10 mouse cellular contexts compared by ENCODE assay signal in genomic region chr1:133471086-133471485, GRCm38 (mm10). TPM values are rescaled to one million over a fixed set of nuclear protein-coding genes. Genes with fewer than 3 reads are reported as not detected.
DNase-seq lines count a peak whose midpoint lies in the region; ATAC-seq and TF ChIP-seq lines count a peak whose summit lies in the region.
"Had no signal": no experiment of that assay in that cellular context is flagged by ENCODE, and none has a peak within 500 bp of the region (broad histone marks: within the 10 kb centered on the region; RNA-seq: fewer than 3 reads in every experiment).

No protein-coding gene starts in this region.

- WGBS in heart, embryonic 10.5 days: 55% methylated on average over 7 of the region's 7 CpGs
- 29% methylated on average over 7 of the region's 7 CpGs for WGBS in kidney, embryonic 14.5 days

- H3K4me2 ChIP-seq in kidney, embryonic 14.5 days (replicated peaks; ENCODE audit: low read depth, low read length): no peak overlapping the region
- H3K4me2 ChIP-seq: liver, embryonic 12.5 days had no signal

- peak overlapping the region; percentile 65 for H3K27ac ChIP-seq in gastrocnemius, adult 2 months
- H3K27ac ChIP-seq in heart, embryonic 10.5 days: peak overlapping the region; percentile 69
- H3K27ac ChIP-seq in kidney, embryonic 14.5 days (ENCODE audit: low read depth, low read length): peak overlapping the region; percentile 63
- H3K27ac ChIP-seq: liver, embryonic 12.5 days had no signal

- intact Hi-C loops in gastrocnemius, adult 2 months (cut with DNase I): no loop called here

- ATAC-seq in kidney, embryonic 14.5 days (ENCODE audit: low FRiP score, low TSS enrichment): peak; percentile 81
- ATAC-seq in frontal cortex, adult (ENCODE audit: low TSS enrichment): no peak
- ATAC-seq in erythroid progenitor cell, adult 5-6 weeks (replicated peaks; ENCODE audit: low FRiP score, poor library complexity, severe bottlenecking): no peak
- ATAC-seq: liver, embryonic 12.5 days had no signal

- peaks cover 28% of the 10 kb centered on the region for H3K4me1 ChIP-seq in heart, embryonic 10.5 days
- H3K4me1 ChIP-seq in kidney, embryonic 14.5 days (ENCODE audit: control insufficient read depth, insufficient read depth, low read length): peaks cover 21% of the 10 kb centered on the region
- H3K4me1 ChIP-seq: liver, embryonic 12.5 days had no signal

- no peak overlapping the region for H3K4me3 ChIP-seq in gastrocnemius, adult 2 months
- H3K4me3 ChIP-seq in heart, embryonic 10.5 days: no peak overlapping the region
- no peak overlapping the region for H3K4me3 ChIP-seq in kidney, embryonic 14.5 days (ENCODE audit: low read length)
- H3K4me3 ChIP-seq: liver, embryonic 12.5 days had no signal

- no peak for TF ChIP-seq CTCF in gastrocnemius, adult 2 months (IDR thresholded peaks at IDR 0.05)

- H3K9ac ChIP-seq in kidney, embryonic 14.5 days (ENCODE audit: low read depth, low read length): no peak overlapping the region
- H3K9ac ChIP-seq: liver, embryonic 12.5 days had no signal

- no peaks in the 10 kb centered on the region for H3K9me3 ChIP-seq in heart, embryonic 10.5 days
- H3K9me3 ChIP-seq in kidney, embryonic 14.5 days (ENCODE audit: control insufficient read depth, low read length): no peaks in the 10 kb centered on the region
- H3K9me3 ChIP-seq: liver, embryonic 12.5 days had no signal

- peak; percentile 61 for DNase-seq in gastrocnemius, adult 2 months
- no peak for DNase-seq in gastrocnemius, postnatal 4 days (ENCODE audit: low spot score in 2 of 2)
- peak; percentile 78 for DNase-seq in heart, embryonic 10.5 days (ENCODE audit: low spot score)
- DNase-seq in skeletal muscle tissue, adult 2 months (ENCODE audit: low read depth, low spot score): peak; percentile 72
- no peak for DNase-seq in urinary bladder, adult 2 months (ENCODE audit: low spot score)
- DNase-seq: right cerebral cortex, postnatal 4 days had no signal

- no peaks in the 10 kb centered on the region for H3K36me3 ChIP-seq in heart, embryonic 10.5 days
- no peaks in the 10 kb centered on the region for H3K36me3 ChIP-seq in kidney, embryonic 14.5 days (ENCODE audit: control insufficient read depth, insufficient read depth, low read length)
- H3K36me3 ChIP-seq: liver, embryonic 12.5 days had no signal

- no peaks in the 10 kb centered on the region for H3K27me3 ChIP-seq in heart, embryonic 10.5 days (ENCODE audit: insufficient read depth, poor library complexity, severe bottlenecking)
- H3K27me3 ChIP-seq in kidney, embryonic 14.5 days (ENCODE audit: control insufficient read depth, insufficient read depth, low read length): no peaks in the 10 kb centered on the region
- H3K27me3 ChIP-seq: liver, embryonic 12.5 days had no signal

RNA-seq across cellular contexts. Expression of gene Sox13, which starts 46.9 kb away (rescaled TPM):
- 10 to 100 TPM in 1 of 2 experiments, 1 to 10 TPM in 1; 8.9 to 12.4 TPM for total RNA-seq in gastrocnemius, adult 2 months (2021)
- total RNA-seq in gastrocnemius, postnatal 4 days (2021): 10 to 100 TPM; 18.1 to 19.3 TPM
- polyA plus RNA-seq in heart, embryonic 10.5 days (2016; fragmentation: Nextera tagmentation; extraction: Ambion mirVana): 4.2 and 8.5 TPM in 2 replicates
- 13.8 and 16.2 TPM in 2 replicates for polyA plus RNA-seq in kidney, embryonic 14.5 days (2014; fragmentation: Nextera tagmentation; extraction: Ambion mirVana)
- 1.4 and 3.4 TPM in 2 replicates for total RNA-seq in erythroid progenitor cell, adult 5-6 weeks (2015; ENCODE audit: low replicate concordance)
- not detected in 2 replicates for total RNA-seq in erythroid progenitor cell, adult 5-6 weeks (2017; ENCODE audit: low replicate concordance)
- polyA plus RNA-seq in urinary bladder, adult 2 months (2012; rRNA removed): 30.1 and 31.7 TPM in 2 replicates

Comparison
In these comparisons a context has a peak if more than half of its experiments do, and no peak if none do; other contexts are left out.
1. DNase-seq: peak in gastrocnemius, adult 2 months (single experiment), heart, embryonic 10.5 days (single experiment) and skeletal muscle tissue, adult 2 months (single experiment); none in gastrocnemius, postnatal 4 days (0 of 2) and urinary bladder, adult 2 months (single experiment).
2. Peak in every context shown above with its lines, with median percentiles within 50 percentile points of each other: H3K27ac ChIP-seq.